ENCODE assay signal across 8 mouse cellular contexts in genomic region chr2:165818985-165819948, GRCm38 (mm10).
DNase-seq lines count a peak whose midpoint lies in the region; ATAC-seq and TF ChIP-seq lines count a peak whose summit lies in the region.

No protein-coding gene starts in this region.

- peak; percentile 75 for DNase-seq in ES-E14 (ENCODE audit: low read depth, low spot score)
- DNase-seq in c-Kit-positive CD71-negative TER-119-negative erythroid progenitor cells, embryonic 14.5 days (ENCODE audit: low read depth) = peak; percentile 65
- DNase-seq in forebrain, embryonic 11.5 days (ENCODE audit: low spot score) = peak; percentile 65
- DNase-seq in heart, postnatal 10 days = peak; percentile 83 to 84
- DNase-seq in kidney, postnatal 36 days = peak; percentile 64 to 71
- DNase-seq in thymus, postnatal 0 days (ENCODE audit: low spot score) = peak; percentile 77

- intact Hi-C loops in heart, postnatal 10 days (cut with DNase I) = loop anchor here (1.0 to 10.0 kb wide), 2 partner anchors 95 to 746 kb away; no protein-coding TSS in a partner anchor

- H3K36me3 ChIP-seq in ES-E14 (ENCODE audit: control insufficient read depth, insufficient read depth, low read length, poor library complexity, severe bottlenecking) = peaks cover 73% of the 10 kb centered on the region
- H3K36me3 ChIP-seq in forebrain, embryonic 11.5 days (ENCODE audit: control insufficient read depth, insufficient read depth, low read length) = no peaks in the 10 kb centered on the region; the same call in 1 of the 2 replicates
- peaks cover 98% of the 10 kb centered on the region for H3K36me3 ChIP-seq in liver, embryonic 15.5 days (replicated peaks)
- H3K36me3 ChIP-seq in neural tube, embryonic 13.5 days = peaks cover 82% of the 10 kb centered on the region

- peak; percentile 69 for ATAC-seq in forebrain, embryonic 11.5 days (replicated peaks; ENCODE audit: low FRiP score)
- peak; percentile 56 for ATAC-seq in liver, embryonic 15.5 days (ENCODE audit: insufficient read depth)
- ATAC-seq in neural tube, embryonic 13.5 days (ENCODE audit: low read depth) = peak; percentile 40; the same call in 1 of the 2 replicates

- in situ Hi-C loops in ES-E14 (cut with MboI; ENCODE audit: low sequenced_read_pairs in 2 of 2, unreplicated experiment in 2 of 2) = no loop called here

- no peak overlapping the region for H3K27ac ChIP-seq in ES-E14 (ENCODE audit: insufficient read depth, low read depth, low read length, poor library complexity, severe bottlenecking)
- H3K27ac ChIP-seq in forebrain, embryonic 11.5 days (ENCODE audit: low read depth, low read length) = no peak overlapping the region
- H3K27ac ChIP-seq in liver, embryonic 15.5 days (replicated peaks) = no peak overlapping the region
- no peak overlapping the region; the same call in 1 of the 2 replicates for H3K27ac ChIP-seq in neural tube, embryonic 13.5 days (replicated peaks)

- no peaks in the 10 kb centered on the region for H3K27me3 ChIP-seq in forebrain, embryonic 11.5 days (ENCODE audit: control insufficient read depth, insufficient read depth, low read length)
- no peaks in the 10 kb centered on the region for H3K27me3 ChIP-seq in liver, embryonic 15.5 days
- H3K27me3 ChIP-seq in neural tube, embryonic 13.5 days = no peaks in the 10 kb centered on the region

- H3K4me1 ChIP-seq in ES-E14 (ENCODE audit: control insufficient read depth in 2 of 2, insufficient read depth in 2 of 2, low read length in 2 of 2, poor library complexity in 1 of 2) = peaks cover 4 to 33% of the 10 kb centered on the region in 2 experiments; a peak in 3 of 4 replicates
- H3K4me1 ChIP-seq in forebrain, embryonic 11.5 days (replicated peaks; ENCODE audit: control insufficient read depth, insufficient read depth, low read length) = no peaks in the 10 kb centered on the region
- H3K4me1 ChIP-seq in liver, embryonic 15.5 days (replicated peaks) = no peaks in the 10 kb centered on the region; the same call in 1 of the 2 replicates
- peaks cover 35% of the 10 kb centered on the region for H3K4me1 ChIP-seq in neural tube, embryonic 13.5 days (replicated peaks)

- H3K9me3 ChIP-seq in ES-E14 (ENCODE audit: control insufficient read depth, insufficient read depth, low read depth, low read length) = no peaks in the 10 kb centered on the region
- no peaks in the 10 kb centered on the region for H3K9me3 ChIP-seq in forebrain, embryonic 11.5 days (ENCODE audit: control insufficient read depth, low read length)
- no peaks in the 10 kb centered on the region for H3K9me3 ChIP-seq in liver, embryonic 15.5 days (replicated peaks)
- no peaks in the 10 kb centered on the region for H3K9me3 ChIP-seq in neural tube, embryonic 13.5 days

- no peak overlapping the region for H3K4me2 ChIP-seq in forebrain, embryonic 11.5 days (ENCODE audit: low read depth, low read length, severe bottlenecking)
- no peak overlapping the region for H3K4me2 ChIP-seq in liver, embryonic 15.5 days
- H3K4me2 ChIP-seq in neural tube, embryonic 13.5 days = no peak overlapping the region

- WGBS in forebrain, embryonic 11.5 days = 83% methylated on average over 10 of the region's 10 CpGs
- WGBS in liver, embryonic 15.5 days (ENCODE audit: insufficient replicate concordance) = 67% methylated on average over 10 of the region's 10 CpGs
- 81% methylated on average over 10 of the region's 10 CpGs for whole genome bisulfite sequencing in neural tube, embryonic 13.5 days

- H3K9ac ChIP-seq in ES-E14 (ENCODE audit: insufficient read depth, low read depth, low read length, poor library complexity, severe bottlenecking) = no peak overlapping the region
- no peak overlapping the region for H3K9ac ChIP-seq in forebrain, embryonic 11.5 days (ENCODE audit: low read length)
- no peak overlapping the region for H3K9ac ChIP-seq in liver, embryonic 15.5 days
- no peak overlapping the region for H3K9ac ChIP-seq in neural tube, embryonic 13.5 days

- no peak overlapping the region for H3K4me3 ChIP-seq in ES-E14 (ENCODE audit: insufficient read depth in 1 of 2, low read depth in 1 of 2, low read length in 2 of 2, poor library complexity in 1 of 2, severe bottlenecking in 1 of 2)
- no peak overlapping the region for H3K4me3 ChIP-seq in forebrain, embryonic 11.5 days (ENCODE audit: low read depth, low read length)
- H3K4me3 ChIP-seq in liver, embryonic 15.5 days (replicated peaks) = no peak overlapping the region
- H3K4me3 ChIP-seq in neural tube, embryonic 13.5 days = no peak overlapping the region

TF ChIP-seq in ES-E14, 5 proteins besides CTCF, POLR2A, EP300 and RAD21:
- TF ChIP-seq ZC3H11A (IDR thresholded peaks at IDR 0.05; ENCODE audit: borderline replicate concordance, low read depth, low read length) (0 out of 2 replicates have a peak, but pooled peaks have one; percentile 12), CHD2 (IDR thresholded peaks at IDR 0.05; ENCODE audit: low read depth, low read length) (no peak; the same call in 1 of the 2 replicates)
